ENCODE assay signal across 8 mouse cellular contexts in the genomic region with DNA sequence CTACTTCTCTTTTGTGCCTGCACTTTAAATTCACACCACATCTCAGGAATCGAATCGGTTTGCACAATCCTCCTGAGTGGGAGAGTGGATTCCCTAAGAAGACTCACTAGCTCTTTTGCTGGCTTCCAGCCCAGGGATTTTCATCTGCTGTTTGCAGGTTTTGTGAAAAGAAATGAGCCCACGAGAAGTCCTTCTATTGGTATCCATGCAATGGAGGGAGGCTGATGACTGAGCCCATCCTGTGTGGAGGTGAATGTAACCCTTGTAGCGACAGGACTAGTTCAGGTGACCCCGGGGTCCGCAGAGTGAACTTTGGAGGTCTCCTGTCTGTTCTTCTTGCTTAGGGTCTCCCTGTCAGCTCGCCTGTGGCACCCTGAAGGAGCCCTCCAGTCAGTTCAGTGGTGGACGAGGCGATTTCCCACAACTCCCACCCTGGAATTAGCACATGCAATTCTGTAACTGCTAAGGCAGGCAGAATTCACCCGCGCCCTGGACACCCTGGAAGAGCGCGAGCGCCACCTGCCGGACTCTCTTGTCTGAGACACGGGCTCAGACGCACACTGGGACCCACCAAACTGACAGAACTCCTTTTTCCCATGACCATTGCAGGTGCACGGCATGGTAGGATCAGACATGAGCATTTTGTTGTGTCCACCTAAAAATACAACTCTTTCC.
DNase-seq lines count a peak whose midpoint lies in the region; ATAC-seq lines count a peak whose summit lies in the region.

No protein-coding gene starts in this region.

- 31% methylated on average over 18 of the region's 18 CpGs for WGBS in midbrain, embryonic 15.5 days

- no peak overlapping the region for H3K4me2 ChIP-seq in midbrain, embryonic 15.5 days

- DNase-seq in cerebellum, adult 11 months, result peak; percentile 16
- no peak for DNase-seq in cerebellum, adult 11-12 months
- peak; percentile 59 to 78 for DNase-seq in cerebellum, postnatal 4 days (ENCODE audit: low spot score in 2 of 2)
- peak; percentile 78 for DNase-seq in gastrocnemius, postnatal 10 days
- peak; percentile 60 for DNase-seq in kidney, adult 18-20 months
- peak; percentile 69 to 70 for DNase-seq in left cerebral cortex, postnatal 36 days (ENCODE audit: low spot score in 2 of 2)
- DNase-seq in telencephalon, adult 2 months (ENCODE audit: low read depth, low spot score), result peak; percentile 80

- no peaks in the 10 kb centered on the region for H3K36me3 ChIP-seq in midbrain, embryonic 15.5 days (replicated peaks)

- no peak overlapping the region for H3K27ac ChIP-seq in midbrain, embryonic 15.5 days

- intact Hi-C loops in left cerebral cortex, postnatal 36 days (cut with DNase I), result loop anchor here (2.0 to 10.0 kb wide), 2 partner anchors 1195 to 1751 kb away; partner anchors contain the start of gene Ramp3

- H3K4me3 ChIP-seq in midbrain, embryonic 15.5 days, result no peak overlapping the region

- H3K27me3 ChIP-seq in midbrain, embryonic 15.5 days (replicated peaks), result 0 out of 2 replicates have a peak, but pooled peaks cover 3% of the 10 kb centered on the region

- no peaks in the 10 kb centered on the region for H3K9me3 ChIP-seq in midbrain, embryonic 15.5 days

- H3K4me1 ChIP-seq in midbrain, embryonic 15.5 days, result no peaks in the 10 kb centered on the region

- no peak overlapping the region for H3K9ac ChIP-seq in midbrain, embryonic 15.5 days

- peak; percentile 89 for ATAC-seq in midbrain, embryonic 15.5 days (replicated peaks)
